Mouse (Mus musculus): ENCODE results near the gene Ros1.

GRCm38 (mm10) chr10:52021231-52021630 lies 173.8 kb downstream of the Ros1 start:
- TF ChIP-seq CTCF (IDR thresholded peaks at IDR 0.05; ENCODE audit: control insufficient read depth, insufficient read depth, low read length) (no peak), POLR2A (IDR thresholded peaks at IDR 0.05; ENCODE audit: borderline replicate concordance, control insufficient read depth, low read depth, low read length) (no peak)

Measured in bone marrow, adult 2 months (tissue).